Mouse (Mus musculus) forebrain, postnatal 0 days (tissue): Measurements from ENCODE around the gene Nfe2. TPM values are rescaled to one million over a fixed set of nuclear protein-coding genes. Genes with fewer than 3 reads are reported as not detected.
A peak's percentile ranks its signal among the peaks of the same experiment; 100 is the strongest.

ENCODE experiments used
- ATAC-seq: fragments of 200-750 bp; cut with Nextera tagmentation; 2 replicates; pipeline ENCODE4 v1.8.0; 2017; ENCODE audit warnings: mild to moderate bottlenecking, moderate library complexity
- DNase-seq: peaks from one replicate; pipeline ENCODE4 v3.0.0-alpha.2; 2015
- H3K27ac ChIP-seq: fragments of 300-500 bp; sonication (generic); 2 replicates; pipeline ENCODE4 v1.5.1; 2014; ENCODE audit warnings: low read depth, mild to moderate bottlenecking, antibody characterized with exemption, low read length, moderate library complexity, mixed read lengths
- H3K27me3 ChIP-seq: fragments of 300-500 bp; sonication (generic); 2 replicates; pipeline ENCODE4 v1.6.1; 2014; ENCODE audit warnings: mild to moderate bottlenecking, low read length, mixed read lengths; ENCODE audit not compliant: insufficient read depth
- H3K36me3 ChIP-seq: fragments of 300-500 bp; sonication (generic); 2 replicates; pipeline ENCODE4 v1.6.1; 2014; ENCODE audit warnings: mild to moderate bottlenecking, moderate library complexity; ENCODE audit not compliant: insufficient read depth
- H3K4me1 ChIP-seq: fragments of 300-500 bp; sonication (generic); 2 replicates; pipeline ENCODE4 v1.6.1; 2014; ENCODE audit warnings: antibody characterized with exemption; ENCODE audit not compliant: insufficient read depth
- H3K4me2 ChIP-seq: fragments of 300-500 bp; sonication (generic); 2 replicates; pipeline ENCODE4 v1.6.1; 2014; ENCODE audit warnings: low read depth, mild to moderate bottlenecking, moderate library complexity
- H3K4me3 ChIP-seq: fragments of 300-500 bp; sonication (generic); 2 replicates; pipeline ENCODE4 v1.5.1; 2014; ENCODE audit warnings: low read depth, low read length, mixed read lengths
- H3K9ac ChIP-seq: fragments of 300-500 bp; sonication (generic); 2 replicates; pipeline ENCODE4 v1.6.1; 2014; ENCODE audit warnings: mild to moderate bottlenecking
- H3K9me3 ChIP-seq: fragments of 300-500 bp; sonication (generic); 2 replicates; pipeline ENCODE4 v1.6.1; 2016; ENCODE audit warnings: low read length
- CTCF ChIP-seq: sonication (generic); IDR thresholded peaks from 2 replicates; pipeline ENCODE4 v1.5.1; 2016; ENCODE audit warnings: antibody characterized with exemption, control low read depth, low read depth
- WGBS: fragments of 180-500 bp; shearing (Covaris S2); extraction: QIAGEN DNeasy Blood & Tissue Kit; methylation state at CpG from one replicate; pipeline ENCODE4 v1.1.7; 2014; 5-methylcytosine and 5-hydroxymethylcytosine counted together
- polyA plus RNA-seq: library from polyadenylated mRNA; unstranded; fragments of >200 nt; fragmentation: Nextera tagmentation; extraction: Ambion mirVana; gene quantifications from 2 replicates; pipeline ENCODE4 v1.2.1, GENCODE M21; 2015
- total RNA-seq: library from RNA; depleted of rRNA; stranded (reverse); fragments of >200 nt; gene quantifications from 2 replicates; pipeline ENCODE4 v1.2.3, GENCODE M21; 2014

Nfe2 gene
- total and polyA plus RNA-seq, 2 experiments from 2014 or later = 0.34 to 1.6 TPM

GRCm38 (mm10) chr15:103233119-103233518, 25.1 kb downstream of the Nfe2 start:
- Histone ChIP-seq H3K9ac (no peak overlapping the region), H3K4me1 (0 out of 2 replicates have a peak, but pooled peaks cover 2% of the 10 kb centered on the region), H3K4me2 (no peak overlapping the region), H3K4me3 (no peak overlapping the region), H3K27ac (no peak overlapping the region), H3K27me3 (no peaks in the 10 kb centered on the region), H3K36me3 (peaks cover 4% of the 10 kb centered on the region; the same call in 1 of the 2 replicates), H3K9me3 (no peaks in the 10 kb centered on the region)
- DNase-seq (no peak), ATAC-seq (no peak)
- WGBS = 84% methylated on average over 2 of the region's 2 CpGs
- no peak for TF ChIP-seq CTCF

- DNase-seq (no peak), ATAC-seq (no peak)
- Histone ChIP-seq H3K4me1 (no peaks in the 10 kb centered on the region; the same call in 1 of the 2 replicates), H3K27ac (no peak overlapping the region), H3K4me3 (no peak overlapping the region), H3K9me3 (no peaks in the 10 kb centered on the region), H3K36me3 (no peaks in the 10 kb centered on the region), H3K9ac (no peak overlapping the region), H3K4me2 (no peak overlapping the region), H3K27me3 (no peaks in the 10 kb centered on the region)
- no peak for TF ChIP-seq CTCF
- 68% methylated on average over 2 of the region's 2 CpGs for WGBS
Observed at GRCm38 (mm10) chr15:103228904-103229303, 29.3 kb downstream of the Nfe2 start.

GRCm38 (mm10) chr15:103227572-103227971, 30.6 kb downstream of the Nfe2 start:
- Histone ChIP-seq H3K4me1 (no peaks in the 10 kb centered on the region; the same call in 1 of the 2 replicates), H3K27ac (no peak overlapping the region), H3K4me2 (no peak overlapping the region), H3K9me3 (no peaks in the 10 kb centered on the region), H3K9ac (no peak overlapping the region), H3K36me3 (no peaks in the 10 kb centered on the region), H3K4me3 (no peak overlapping the region), H3K27me3 (no peaks in the 10 kb centered on the region)
- DNase-seq (no peak), ATAC-seq (no peak)
- no peak for TF ChIP-seq CTCF
- WGBS = 76% methylated on average over 2 of the region's 2 CpGs

- Histone ChIP-seq H3K4me1 (no peaks in the 10 kb centered on the region; the same call in 1 of the 2 replicates), H3K27ac (no peak overlapping the region; the same call in 1 of the 2 replicates), H3K27me3 (no peaks in the 10 kb centered on the region), H3K36me3 (no peaks in the 10 kb centered on the region), H3K9me3 (no peaks in the 10 kb centered on the region), H3K4me3 (no peak overlapping the region), H3K4me2 (no peak overlapping the region), H3K9ac (no peak overlapping the region)
- ATAC-seq (no peak), DNase-seq (no peak)
- TF ChIP-seq CTCF = no peak
- 42% methylated on average over 3 of the region's 3 CpGs for WGBS
Observed at GRCm38 (mm10) chr15:103227022-103227421, 31.2 kb downstream of the Nfe2 start.

- Histone ChIP-seq H3K9me3 (no peaks in the 10 kb centered on the region), H3K4me1 (no peaks in the 10 kb centered on the region; the same call in 1 of the 2 replicates), H3K9ac (no peak overlapping the region), H3K4me2 (no peak overlapping the region), H3K27ac (no peak overlapping the region), H3K36me3 (no peaks in the 10 kb centered on the region), H3K4me3 (no peak overlapping the region), H3K27me3 (no peaks in the 10 kb centered on the region)
- TF ChIP-seq CTCF = no peak
- 86% methylated on average over 2 of the region's 2 CpGs for WGBS
- DNase-seq (no peak), ATAC-seq (no peak)
Observed at GRCm38 (mm10) chr15:103224161-103224560, 34.0 kb downstream of the Nfe2 start.

GRCm38 (mm10) chr15:103221386-103221785, 36.8 kb downstream of the Nfe2 start:
- no peak for TF ChIP-seq CTCF
- Histone ChIP-seq H3K27me3 (no peaks in the 10 kb centered on the region), H3K9me3 (no peaks in the 10 kb centered on the region), H3K36me3 (no peaks in the 10 kb centered on the region), H3K4me3 (no peak overlapping the region), H3K9ac (no peak overlapping the region), H3K4me2 (no peak overlapping the region), H3K4me1 (no peaks in the 10 kb centered on the region; the same call in 1 of the 2 replicates), H3K27ac (0 out of 2 replicates have a peak overlapping the region, but pooled peaks have one; percentile 15)
- WGBS = 93% methylated on average over 1 of the region's 1 CpGs
- ATAC-seq (no peak), DNase-seq (no peak)

GRCm38 (mm10) chr15:103220785-103221184, 37.4 kb downstream of the Nfe2 start:
- Histone ChIP-seq H3K9me3 (no peaks in the 10 kb centered on the region), H3K4me3 (no peak overlapping the region), H3K4me2 (no peak overlapping the region), H3K27me3 (no peaks in the 10 kb centered on the region), H3K9ac (no peak overlapping the region), H3K36me3 (no peaks in the 10 kb centered on the region), H3K27ac (no peak overlapping the region), H3K4me1 (peaks cover 5% of the 10 kb centered on the region)
- TF ChIP-seq CTCF = no peak
- ATAC-seq (no peak), DNase-seq (no peak)
- WGBS = 42% methylated on average over 3 of the region's 3 CpGs

- Histone ChIP-seq H3K27ac (peak overlapping the region; percentile 58), H3K4me2 (peak overlapping the region; percentile 46; the same call in 1 of the 2 replicates), H3K36me3 (peaks cover 9% of the 10 kb centered on the region; the same call in 1 of the 2 replicates), H3K4me3 (no peak overlapping the region), H3K9me3 (no peaks in the 10 kb centered on the region), H3K27me3 (no peaks in the 10 kb centered on the region), H3K9ac (no peak overlapping the region), H3K4me1 (peaks cover 16% of the 10 kb centered on the region)
- 25% methylated on average over 2 of the region's 2 CpGs for WGBS
- no peak for ATAC-seq
- no peak for TF ChIP-seq CTCF
- no peak for DNase-seq
Observed at GRCm38 (mm10) chr15:103216052-103216451, 42.2 kb downstream of the Nfe2 start.
